Mouse (Mus musculus) gastrocnemius, postnatal 10 days (tissue): ENCODE measurements around the gene Mdm4. TPM values are rescaled to one million over a fixed set of nuclear protein-coding genes. Genes with fewer than 3 reads are reported as not detected.

Experiments used
- DNase-seq: peaks from one replicate; pipeline ENCODE4 v3.0.0; 2021; ENCODE audit warnings: mixed read lengths
- long read RNA-seq, 2 experiments: library from polyadenylated mRNA; stranded (forward); transcript quantifications; one replicate each; pipeline ENCODE4 v2.0.0; 2021
- total RNA-seq, 2 experiments: library from RNA; stranded (reverse); gene quantifications; 2 replicates each; pipeline ENCODE4 v1.2.3; 2021

Mdm4 gene
- 10 to 100 TPM; 35.8 to 48.4 TPM for total RNA-seq
- long read RNA-seq, experiment 1, full-length matches to known transcripts = 9 of 14 reads
- long read RNA-seq, experiment 1, partial matches to known transcripts = 1 of 14 reads
- long read RNA-seq, experiment 1, other reads (novel, unspliced or antisense) = 4 of 14 reads
- long read RNA-seq, experiment 2, full-length matches to known transcripts = 4 of 9 reads
- long read RNA-seq, experiment 2, partial matches to known transcripts = 0 of 9 reads
- long read RNA-seq, experiment 2, other reads (novel, unspliced or antisense) = 5 of 9 reads

GRCm38 (mm10) chr1:133030461-133030860 lies at the start of gene Mdm4:
Gene Mdm4 (minus strand): TSS chr1:133030561.
- no peak for DNase-seq

GRCm38 (mm10) chr1:133080079-133080561 lies 49.8 kb upstream of the Mdm4 start:
- DNase-seq = no peak

GRCm38 (mm10) chr1:133079509-133079908 lies 49.1 kb upstream of the Mdm4 start:
- DNase-seq = peak; percentile 4

- no peak for DNase-seq
Measured at GRCm38 (mm10) chr1:133078338-133078727, 48.0 kb upstream of the Mdm4 start.

- DNase-seq = peak; percentile 30
Measured at GRCm38 (mm10) chr1:133077606-133078337, 47.4 kb upstream of the Mdm4 start.

GRCm38 (mm10) chr1:133076681-133077514 lies 46.5 kb upstream of the Mdm4 start:
- DNase-seq = peak; percentile 15

GRCm38 (mm10) chr1:133075651-133076400 lies 45.5 kb upstream of the Mdm4 start:
- DNase-seq = no peak

GRCm38 (mm10) chr1:133074541-133074940 lies 44.2 kb upstream of the Mdm4 start:
- DNase-seq = no peak

- no peak for DNase-seq
Measured at GRCm38 (mm10) chr1:133073327-133073856, 43.0 kb upstream of the Mdm4 start.

GRCm38 (mm10) chr1:133071666-133072381 lies 41.5 kb upstream of the Mdm4 start:
- DNase-seq = peak; percentile 73

GRCm38 (mm10) chr1:133070157-133070556 lies 39.8 kb upstream of the Mdm4 start:
- no peak for DNase-seq

GRCm38 (mm10) chr1:133069275-133070120 lies 39.1 kb upstream of the Mdm4 start:
- DNase-seq = peak; percentile 57

- peak; percentile 40 for DNase-seq
Measured at GRCm38 (mm10) chr1:133068669-133069274, 38.4 kb upstream of the Mdm4 start.

GRCm38 (mm10) chr1:133068268-133068667 lies 37.9 kb upstream of the Mdm4 start:
- DNase-seq = peak; percentile 48

GRCm38 (mm10) chr1:133063164-133063563 lies 32.8 kb upstream of the Mdm4 start:
- DNase-seq = no peak

- DNase-seq = no peak
Measured at GRCm38 (mm10) chr1:133060681-133061080, 30.3 kb upstream of the Mdm4 start.

GRCm38 (mm10) chr1:133059592-133059991 lies 29.2 kb upstream of the Mdm4 start:
- no peak for DNase-seq

GRCm38 (mm10) chr1:133057345-133058034 lies 27.1 kb upstream of the Mdm4 start:
- no peak for DNase-seq

- no peak for DNase-seq
Measured at GRCm38 (mm10) chr1:133054326-133054725, 24.0 kb upstream of the Mdm4 start.
